Mouse (Mus musculus) thymus, adult 2 months (tissue): Measurements from ENCODE around the gene Zfp445.

Experiments used
- CTCF ChIP-seq: fragments of 200-500 bp; IDR thresholded peaks from 2 replicates; pipeline ENCODE4 v1.5.1; 2012; ENCODE audit warnings: mild to moderate bottlenecking, control low read depth, low read length, moderate library complexity, borderline replicate concordance; ENCODE audit not compliant: control insufficient read depth, poor library complexity, insufficient read depth; ENCODE audit errors: extremely low read depth
- POLR2A ChIP-seq: fragments of 200-500 bp; IDR thresholded peaks from 2 replicates; pipeline ENCODE4 v1.6.1; 2012; ENCODE audit warnings: mild to moderate bottlenecking, low read length, control low read depth, moderate library complexity; ENCODE audit not compliant: control insufficient read depth, poor library complexity, insufficient read depth; ENCODE audit errors: extremely low read depth

DNA sequence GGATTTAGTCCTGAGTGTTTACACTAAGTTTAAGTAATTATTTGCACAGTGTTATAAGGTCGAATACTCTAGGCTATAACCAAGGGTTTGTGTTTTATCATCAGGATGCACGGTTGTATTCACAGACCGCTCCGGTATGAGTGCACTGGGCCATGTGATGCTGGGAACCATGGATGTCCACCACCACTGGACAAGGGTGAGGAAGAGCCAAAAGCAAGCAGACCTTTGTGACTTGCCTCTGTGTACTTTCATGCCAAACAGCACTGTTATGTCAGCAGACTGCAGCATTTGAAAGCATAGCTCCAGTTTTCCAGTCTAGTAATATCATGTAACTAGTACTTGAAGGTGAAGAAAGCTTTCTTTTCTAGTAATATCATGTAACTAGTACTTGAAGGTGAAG lies 39.1 kb downstream of the Zfp445 start:
- no peak for TF ChIP-seq CTCF
- no peak for TF ChIP-seq POLR2A
